Mouse (Mus musculus): Measurements from ENCODE around the gene Il9. TPM values are rescaled to one million over a fixed set of nuclear protein-coding genes. Genes with fewer than 3 reads are reported as not detected.

Gene Il9
- polyA plus RNA-seq, 1 experiment from 2014 or later = not detected

DNA sequence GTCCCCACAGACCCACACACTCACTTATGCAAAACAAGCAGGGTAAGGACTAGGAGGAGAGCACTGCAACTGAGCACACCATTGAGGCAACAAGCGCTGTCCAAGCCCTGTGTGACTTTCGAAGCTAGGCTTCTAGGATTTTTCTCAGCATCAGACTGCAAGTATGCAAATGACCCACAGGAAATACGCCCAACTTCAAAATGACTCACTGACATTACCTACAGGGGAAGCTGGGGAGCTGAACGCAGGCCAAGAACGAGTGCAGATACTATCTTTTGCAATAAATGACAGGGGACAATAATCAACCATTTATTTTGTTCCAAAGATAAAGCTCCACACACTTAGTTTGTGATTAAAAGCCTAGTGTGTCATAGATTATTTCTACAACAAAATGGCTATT is 6.0 kb upstream of the Il9 start:
- Histone ChIP-seq H3K27ac (ENCODE audit: low read depth, low read length) (no peak overlapping the region), H3K4me2 (no peak overlapping the region), H3K4me3 (ENCODE audit: low read depth, low read length) (no peak overlapping the region), H3K9me3 (replicated peaks; ENCODE audit: control insufficient read depth, low read length) (no peaks in the 10 kb centered on the region), H3K9ac (ENCODE audit: low read depth, low read length) (no peak overlapping the region), H3K4me1 (ENCODE audit: control insufficient read depth, insufficient read depth, low read length) (no peaks in the 10 kb centered on the region), H3K27me3 (ENCODE audit: control insufficient read depth, insufficient read depth, low read length) (no peaks in the 10 kb centered on the region), H3K36me3 (ENCODE audit: control insufficient read depth, insufficient read depth, low read length) (no peaks in the 10 kb centered on the region)
- WGBS (ENCODE audit: insufficient replicate concordance) = 60% methylated on average over 5 of the region's 5 CpGs
- ATAC-seq (replicated peaks; ENCODE audit: insufficient number of reproducible peaks, low FRiP score, low TSS enrichment) = no peak

DNA sequence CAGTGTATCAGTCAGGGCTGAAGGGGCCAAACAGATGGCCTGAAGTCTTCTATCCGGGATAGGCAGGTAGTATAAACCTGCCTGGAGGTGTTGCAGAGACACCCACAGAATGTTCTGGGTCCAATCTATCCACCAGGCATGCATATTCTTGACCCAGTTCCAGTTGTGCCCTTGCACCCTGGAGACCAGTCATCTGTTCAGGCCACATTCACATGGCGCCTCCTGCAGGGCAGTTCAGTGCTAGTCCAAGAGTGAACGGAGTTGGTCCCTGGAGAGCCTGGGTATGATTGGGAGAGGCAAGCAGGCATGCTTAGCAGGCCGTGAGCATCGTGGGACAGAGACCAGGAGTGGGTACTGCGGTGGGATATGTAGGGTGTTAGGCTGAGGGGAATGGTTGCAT is 4.0 kb downstream of the Il9 start:
- H3K36me3 ChIP-seq (ENCODE audit: control insufficient read depth, insufficient read depth, low read length) = no peaks in the 10 kb centered on the region
- H3K27ac ChIP-seq (ENCODE audit: low read depth, low read length) = no peak overlapping the region
- 65% methylated on average over 6 of the region's 6 CpGs for WGBS (ENCODE audit: insufficient replicate concordance)
- no peaks in the 10 kb centered on the region for H3K9me3 ChIP-seq (replicated peaks; ENCODE audit: control insufficient read depth, low read length)
- H3K4me1 ChIP-seq (ENCODE audit: control insufficient read depth, insufficient read depth, low read length) = peaks cover 3% of the 10 kb centered on the region; the same call in 1 of the 2 replicates
- H3K9ac ChIP-seq (ENCODE audit: low read depth, low read length) = no peak overlapping the region
- H3K4me3 ChIP-seq (ENCODE audit: low read depth, low read length) = no peak overlapping the region
- H3K4me2 ChIP-seq = no peak overlapping the region
- ATAC-seq (replicated peaks; ENCODE audit: insufficient number of reproducible peaks, low FRiP score, low TSS enrichment) = no peak
- H3K27me3 ChIP-seq (ENCODE audit: control insufficient read depth, insufficient read depth, low read length) = 0 out of 2 replicates have a peak, but pooled peaks cover 5% of the 10 kb centered on the region

DNA sequence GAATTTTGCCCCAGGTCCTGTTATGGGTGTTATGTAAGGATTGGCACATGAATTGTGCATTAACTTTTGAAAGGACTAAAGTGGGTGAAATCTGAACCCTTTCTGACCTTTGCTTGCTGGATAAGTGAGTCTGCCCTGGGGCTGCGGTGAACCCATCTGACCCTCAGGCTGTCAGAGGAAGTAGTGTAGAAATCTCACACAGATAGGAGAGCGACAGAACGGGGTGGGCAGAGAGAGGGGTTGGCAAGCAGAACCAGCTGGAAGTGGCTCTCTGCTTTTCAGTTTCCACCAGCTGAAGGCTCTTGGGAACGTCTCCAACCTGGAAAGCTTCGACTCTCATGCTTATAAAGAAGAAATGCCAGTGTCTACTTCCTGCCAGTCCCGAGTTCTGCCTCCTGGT is 4.8 kb downstream of the Il9 start:
- Histone ChIP-seq H3K9ac (ENCODE audit: low read depth, low read length) (no peak overlapping the region), H3K27ac (ENCODE audit: low read depth, low read length) (no peak overlapping the region), H3K9me3 (replicated peaks; ENCODE audit: control insufficient read depth, low read length) (no peaks in the 10 kb centered on the region), H3K36me3 (ENCODE audit: control insufficient read depth, insufficient read depth, low read length) (no peaks in the 10 kb centered on the region), H3K4me3 (ENCODE audit: low read depth, low read length) (no peak overlapping the region), H3K4me1 (ENCODE audit: control insufficient read depth, insufficient read depth, low read length) (peaks cover 3% of the 10 kb centered on the region; the same call in 1 of the 2 replicates), H3K4me2 (no peak overlapping the region), H3K27me3 (ENCODE audit: control insufficient read depth, insufficient read depth, low read length) (0 out of 2 replicates have a peak, but pooled peaks cover 5% of the 10 kb centered on the region)
- ATAC-seq (replicated peaks; ENCODE audit: insufficient number of reproducible peaks, low FRiP score, low TSS enrichment) = no peak
- 27% methylated on average over 6 of the region's 6 CpGs for WGBS (ENCODE audit: insufficient replicate concordance)

DNA sequence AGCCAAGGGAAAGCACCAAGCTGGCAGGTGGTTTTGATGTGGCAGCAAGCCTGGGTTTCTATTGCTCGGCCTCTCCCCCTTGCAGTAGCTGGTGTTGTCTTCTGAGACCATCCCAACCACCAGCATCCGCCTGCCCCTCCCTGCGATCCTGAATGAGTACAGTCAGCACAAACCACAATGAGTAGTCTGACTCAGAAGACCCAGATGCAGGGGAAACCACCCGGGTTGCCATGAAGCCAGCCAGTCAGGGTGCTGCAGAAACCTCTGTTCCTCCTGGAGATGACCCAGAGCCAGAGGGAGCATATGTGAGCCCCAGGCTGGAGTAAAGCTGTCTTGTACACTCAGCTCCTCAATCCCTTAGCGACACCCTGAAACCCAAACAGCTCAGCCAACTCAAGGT is 5.3 kb downstream of the Il9 start:
- 63% methylated on average over 5 of the region's 5 CpGs for WGBS (ENCODE audit: insufficient replicate concordance)

DNA sequence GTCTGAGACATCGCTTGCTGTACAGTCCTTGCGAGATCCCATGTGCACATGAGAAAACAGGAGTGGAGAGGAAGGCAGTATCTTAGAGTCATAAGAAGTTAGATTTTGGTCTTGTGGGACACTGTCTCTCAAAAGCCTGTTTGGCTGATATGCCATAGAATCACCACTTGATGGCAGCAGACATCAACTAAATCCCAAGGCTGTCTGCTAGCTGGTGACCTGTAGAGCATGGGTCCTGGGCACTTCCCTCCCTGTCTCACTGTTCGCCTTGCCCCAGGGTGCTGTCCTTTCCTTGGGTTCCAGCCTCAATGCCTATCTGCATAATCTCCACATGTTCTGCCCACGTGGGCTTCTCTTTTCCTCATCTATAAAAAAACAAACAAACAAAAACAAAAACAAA is 6.7 kb downstream of the Il9 start:
- no peaks in the 10 kb centered on the region for H3K36me3 ChIP-seq (ENCODE audit: control insufficient read depth, insufficient read depth, low read length)
- peaks cover 3% of the 10 kb centered on the region; the same call in 1 of the 2 replicates for H3K4me1 ChIP-seq (ENCODE audit: control insufficient read depth, insufficient read depth, low read length)
- WGBS (ENCODE audit: insufficient replicate concordance) = 23% methylated on average over 4 of the region's 4 CpGs
- H3K4me2 ChIP-seq = no peak overlapping the region
- peaks cover 6% of the 10 kb centered on the region; the same call in 1 of the 2 replicates for H3K27me3 ChIP-seq (ENCODE audit: control insufficient read depth, insufficient read depth, low read length)
- H3K4me3 ChIP-seq (ENCODE audit: low read depth, low read length) = no peak overlapping the region
- no peak overlapping the region for H3K9ac ChIP-seq (ENCODE audit: low read depth, low read length)
- no peak for ATAC-seq (replicated peaks; ENCODE audit: insufficient number of reproducible peaks, low FRiP score, low TSS enrichment)
- no peaks in the 10 kb centered on the region for H3K9me3 ChIP-seq (replicated peaks; ENCODE audit: control insufficient read depth, low read length)
- H3K27ac ChIP-seq (ENCODE audit: low read depth, low read length) = no peak overlapping the region

More for the DNA sequence above, 5.3 kb downstream of the Il9 start:
- H3K36me3 ChIP-seq (ENCODE audit: control insufficient read depth, insufficient read depth, low read length) = no peaks in the 10 kb centered on the region
- no peak overlapping the region for H3K27ac ChIP-seq (ENCODE audit: low read depth, low read length)
- H3K9me3 ChIP-seq (replicated peaks; ENCODE audit: control insufficient read depth, low read length) = no peaks in the 10 kb centered on the region
- H3K27me3 ChIP-seq (ENCODE audit: control insufficient read depth, insufficient read depth, low read length) = 0 out of 2 replicates have a peak, but pooled peaks cover 5% of the 10 kb centered on the region
- no peak overlapping the region for H3K4me2 ChIP-seq
- no peak overlapping the region for H3K4me3 ChIP-seq (ENCODE audit: low read depth, low read length)
- ATAC-seq (replicated peaks; ENCODE audit: insufficient number of reproducible peaks, low FRiP score, low TSS enrichment) = no peak
- no peak overlapping the region for H3K9ac ChIP-seq (ENCODE audit: low read depth, low read length)
- H3K4me1 ChIP-seq (ENCODE audit: control insufficient read depth, insufficient read depth, low read length) = peaks cover 3% of the 10 kb centered on the region; the same call in 1 of the 2 replicates

DNA sequence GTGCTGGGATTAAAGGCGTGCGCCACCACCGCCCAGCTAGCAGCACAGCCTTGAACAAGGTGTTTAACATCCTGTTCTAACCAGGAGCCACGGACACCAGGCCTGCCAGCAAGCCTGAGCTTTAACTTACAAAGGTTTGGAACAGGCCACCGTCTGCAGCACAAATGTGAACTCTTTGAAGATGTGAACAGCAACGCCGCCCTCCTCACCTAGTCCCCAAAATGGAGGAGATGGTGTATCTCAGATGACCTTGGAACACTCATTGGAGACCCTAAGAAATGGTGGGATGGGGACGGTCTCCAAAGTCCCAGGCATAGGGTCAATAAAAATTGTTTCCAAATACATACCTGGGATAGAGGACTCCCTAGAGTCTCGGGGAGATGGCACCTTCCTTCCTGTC is 9.4 kb downstream of the Il9 start:
- Histone ChIP-seq H3K4me3 (ENCODE audit: low read depth, low read length) (no peak overlapping the region), H3K27ac (ENCODE audit: low read depth, low read length) (no peak overlapping the region), H3K4me1 (ENCODE audit: control insufficient read depth, insufficient read depth, low read length) (peaks cover 3% of the 10 kb centered on the region; the same call in 1 of the 2 replicates), H3K9ac (ENCODE audit: low read depth, low read length) (no peak overlapping the region), H3K27me3 (ENCODE audit: control insufficient read depth, insufficient read depth, low read length) (peaks cover 5% of the 10 kb centered on the region; the same call in 1 of the 2 replicates), H3K4me2 (no peak overlapping the region), H3K9me3 (replicated peaks; ENCODE audit: control insufficient read depth, low read length) (no peaks in the 10 kb centered on the region), H3K36me3 (ENCODE audit: control insufficient read depth, insufficient read depth, low read length) (no peaks in the 10 kb centered on the region)
- no peak for ATAC-seq (replicated peaks; ENCODE audit: insufficient number of reproducible peaks, low FRiP score, low TSS enrichment)
- WGBS (ENCODE audit: insufficient replicate concordance) = 76% methylated on average over 9 of the region's 9 CpGs

DNA sequence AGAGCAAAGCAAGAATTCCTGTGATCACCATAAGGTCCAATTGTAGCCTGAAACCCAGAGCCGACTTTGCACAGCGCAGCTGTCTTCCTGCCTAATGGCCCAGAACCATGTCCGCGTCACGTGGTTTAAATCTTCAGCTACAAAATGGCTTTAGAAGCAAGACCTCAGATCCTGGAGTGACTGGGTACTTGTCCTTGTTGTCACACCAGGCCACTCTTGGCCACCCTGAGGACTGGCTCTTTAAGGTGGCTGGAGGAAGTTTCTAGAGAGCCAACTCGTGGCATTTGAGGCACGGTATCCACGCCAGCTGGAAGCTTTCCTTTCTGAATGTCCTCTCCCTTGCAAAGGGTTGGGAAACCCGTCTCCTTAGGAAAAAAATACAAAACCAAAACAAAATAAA is 10.1 kb downstream of the Il9 start:
- no peak overlapping the region for H3K27ac ChIP-seq (ENCODE audit: low read depth, low read length)
- H3K9me3 ChIP-seq (replicated peaks; ENCODE audit: control insufficient read depth, low read length) = no peaks in the 10 kb centered on the region
- H3K36me3 ChIP-seq (ENCODE audit: control insufficient read depth, insufficient read depth, low read length) = no peaks in the 10 kb centered on the region
- no peak overlapping the region for H3K4me3 ChIP-seq (ENCODE audit: low read depth, low read length)
- H3K4me2 ChIP-seq = no peak overlapping the region
- ATAC-seq (replicated peaks; ENCODE audit: insufficient number of reproducible peaks, low FRiP score, low TSS enrichment) = no peak
- no peaks in the 10 kb centered on the region; the same call in 1 of the 2 replicates for H3K4me1 ChIP-seq (ENCODE audit: control insufficient read depth, insufficient read depth, low read length)
- 78% methylated on average over 9 of the region's 9 CpGs for WGBS (ENCODE audit: insufficient replicate concordance)
- H3K9ac ChIP-seq (ENCODE audit: low read depth, low read length) = no peak overlapping the region
- H3K27me3 ChIP-seq (ENCODE audit: control insufficient read depth, insufficient read depth, low read length) = peaks cover 5% of the 10 kb centered on the region; the same call in 1 of the 2 replicates

DNA sequence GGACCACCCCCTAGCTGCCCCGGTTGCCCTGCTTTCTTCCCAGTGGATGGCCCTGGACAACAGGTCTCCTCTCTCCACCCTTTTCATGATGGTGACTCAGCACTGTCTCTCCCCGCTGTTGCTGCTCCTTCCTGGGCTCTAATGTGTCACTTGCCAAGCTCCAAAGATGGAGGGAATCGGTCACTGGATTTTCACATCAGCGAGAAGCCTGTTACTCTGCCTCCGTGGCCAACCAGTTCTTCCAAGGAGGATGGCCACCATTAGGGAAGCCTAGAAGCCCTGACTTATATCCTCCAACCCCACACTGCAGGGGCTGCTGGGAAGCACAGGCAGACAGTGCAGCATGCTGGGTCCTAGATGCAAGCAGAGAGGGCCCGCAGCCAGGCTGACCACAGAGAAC is 10.8 kb downstream of the Il9 start:
- ATAC-seq (replicated peaks; ENCODE audit: insufficient number of reproducible peaks, low FRiP score, low TSS enrichment) = no peak
- H3K36me3 ChIP-seq (ENCODE audit: control insufficient read depth, insufficient read depth, low read length) = no peaks in the 10 kb centered on the region
- WGBS (ENCODE audit: insufficient replicate concordance) = 83% methylated on average over 6 of the region's 6 CpGs
- peaks cover 5% of the 10 kb centered on the region; the same call in 1 of the 2 replicates for H3K27me3 ChIP-seq (ENCODE audit: control insufficient read depth, insufficient read depth, low read length)
- no peaks in the 10 kb centered on the region for H3K4me1 ChIP-seq (ENCODE audit: control insufficient read depth, insufficient read depth, low read length)
- H3K27ac ChIP-seq (ENCODE audit: low read depth, low read length) = no peak overlapping the region
- H3K9ac ChIP-seq (ENCODE audit: low read depth, low read length) = no peak overlapping the region
- H3K4me2 ChIP-seq = no peak overlapping the region
- no peak overlapping the region for H3K4me3 ChIP-seq (ENCODE audit: low read depth, low read length)
- no peaks in the 10 kb centered on the region for H3K9me3 ChIP-seq (replicated peaks; ENCODE audit: control insufficient read depth, low read length)

DNA sequence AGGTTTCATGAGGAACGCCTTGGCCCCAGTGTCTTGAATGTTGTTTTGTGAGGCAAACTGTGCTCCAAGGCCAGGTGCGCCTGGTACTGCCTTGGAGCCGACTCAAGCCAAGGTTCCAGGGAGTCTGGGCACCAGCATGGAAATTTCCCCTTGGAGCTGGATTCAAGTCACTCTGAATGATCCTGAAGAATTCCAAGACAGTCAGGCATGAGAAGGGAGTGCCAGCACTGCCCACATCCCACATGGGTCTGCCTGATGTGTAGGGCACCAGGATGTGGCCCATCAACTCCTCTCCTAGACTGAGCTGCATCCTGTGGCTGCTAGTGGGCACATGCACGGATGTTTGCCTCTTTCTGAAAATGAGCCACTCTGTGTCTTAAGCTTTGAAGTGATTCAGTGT is 13.5 kb downstream of the Il9 start:
- ATAC-seq (replicated peaks; ENCODE audit: insufficient number of reproducible peaks, low FRiP score, low TSS enrichment) = no peak
- WGBS (ENCODE audit: insufficient replicate concordance) = 85% methylated on average over 4 of the region's 4 CpGs
- Histone ChIP-seq H3K9ac (ENCODE audit: low read depth, low read length) (no peak overlapping the region), H3K4me1 (ENCODE audit: control insufficient read depth, insufficient read depth, low read length) (no peaks in the 10 kb centered on the region), H3K9me3 (replicated peaks; ENCODE audit: control insufficient read depth, low read length) (no peaks in the 10 kb centered on the region), H3K27ac (ENCODE audit: low read depth, low read length) (no peak overlapping the region), H3K27me3 (ENCODE audit: control insufficient read depth, insufficient read depth, low read length) (peaks cover 2% of the 10 kb centered on the region; the same call in 1 of the 2 replicates), H3K36me3 (ENCODE audit: control insufficient read depth, insufficient read depth, low read length) (no peaks in the 10 kb centered on the region), H3K4me2 (no peak overlapping the region), H3K4me3 (ENCODE audit: low read depth, low read length) (no peak overlapping the region)

All from heart, embryonic 11.5 days (tissue).